Mouse (Mus musculus) liver, embryonic 11.5 days (tissue): ENCODE results near the gene Ptgfr. TPM values are rescaled to one million over a fixed set of nuclear protein-coding genes. Genes with fewer than 3 reads are reported as not detected.

Source experiments
- ATAC-seq: fragments of 200-750 bp; cut with Nextera tagmentation; replicated peaks from 2 replicates; pipeline ENCODE4 v1.8.0; 2017; ENCODE audit warnings: moderate number of reproducible peaks, mild to moderate bottlenecking, moderate TSS enrichment, moderate library complexity; ENCODE audit not compliant: low FRiP score
- DNase-seq: peaks from one replicate; pipeline ENCODE4 v3.0.0-alpha.2; 2017; ENCODE audit warnings: low spot score
- H3K27ac ChIP-seq: fragments of 300-500 bp; sonication (generic); 2 replicates; pipeline ENCODE4 v1.5.1; 2014; ENCODE audit warnings: mild to moderate bottlenecking, low read depth, low read length, control low read depth
- H3K27me3 ChIP-seq: fragments of 300-500 bp; sonication (generic); replicated peaks from 2 replicates; pipeline ENCODE4 v1.6.1; 2014; ENCODE audit warnings: low read length, mixed read lengths; ENCODE audit not compliant: control insufficient read depth, insufficient read depth
- H3K36me3 ChIP-seq: fragments of 300-500 bp; sonication (generic); 2 replicates; pipeline ENCODE4 v1.6.1; 2014; ENCODE audit warnings: mild to moderate bottlenecking, low read length, moderate library complexity, mixed read lengths; ENCODE audit not compliant: control insufficient read depth, insufficient read depth
- H3K4me1 ChIP-seq: fragments of 300-500 bp; sonication (generic); replicated peaks from 2 replicates; pipeline ENCODE4 v1.6.1; 2014; ENCODE audit warnings: low read length, mixed read lengths; ENCODE audit not compliant: control insufficient read depth, insufficient read depth
- H3K4me2 ChIP-seq: fragments of 300-500 bp; sonication (generic); 2 replicates; pipeline ENCODE4 v1.6.1; 2014; ENCODE audit warnings: mild to moderate bottlenecking, control low read depth, moderate library complexity
- H3K4me3 ChIP-seq: fragments of 300-500 bp; sonication (generic); 2 replicates; pipeline ENCODE4 v1.5.1; 2014; ENCODE audit warnings: low read depth, low read length, control low read depth
- H3K9ac ChIP-seq: fragments of 300-500 bp; sonication (generic); 2 replicates; pipeline ENCODE4 v1.6.1; 2014; ENCODE audit warnings: low read depth, low read length, control low read depth
- H3K9me3 ChIP-seq: fragments of 300-500 bp; sonication (generic); 2 replicates; pipeline ENCODE4 v1.6.1; 2016; ENCODE audit warnings: low read length, inconsistent platforms, mixed read lengths; ENCODE audit not compliant: control insufficient read depth
- WGBS: fragments of 180-500 bp; shearing (Covaris S2); extraction: QIAGEN DNeasy Blood & Tissue Kit; methylation state at CpG from one replicate; pipeline ENCODE4 v1.1.7; 2014; 5-methylcytosine and 5-hydroxymethylcytosine counted together
- polyA plus RNA-seq: library from polyadenylated mRNA; unstranded; fragments of >200 nt; fragmentation: Nextera tagmentation; extraction: Ambion mirVana; gene quantifications from 2 replicates; pipeline ENCODE4 v1.2.1, GENCODE M21; 2014

Ptgfr gene
- polyA plus RNA-seq, 1 experiment from 2014 or later: 0.08 TPM

- no peak overlapping the region for H3K9ac ChIP-seq
- H3K4me1 ChIP-seq: no peaks in the 10 kb centered on the region
- H3K9me3 ChIP-seq: no peaks in the 10 kb centered on the region
- H3K36me3 ChIP-seq: no peaks in the 10 kb centered on the region
- ATAC-seq: no peak
- no peak overlapping the region for H3K27ac ChIP-seq
- no peak overlapping the region for H3K4me3 ChIP-seq
- H3K27me3 ChIP-seq: no peaks in the 10 kb centered on the region
- WGBS: 76% methylated on average over 8 of the region's 8 CpGs
- no peak overlapping the region for H3K4me2 ChIP-seq
- no peak for DNase-seq
Observed at GRCm38 (mm10) chr3:151788622-151789021, 48.8 kb downstream of the Ptgfr start.

GRCm38 (mm10) chr3:151775089-151775488 is 62.3 kb downstream of the Ptgfr start:
- Histone ChIP-seq H3K36me3 (no peaks in the 10 kb centered on the region), H3K27ac (no peak overlapping the region), H3K4me3 (no peak overlapping the region), H3K9ac (no peak overlapping the region), H3K4me1 (no peaks in the 10 kb centered on the region), H3K9me3 (no peaks in the 10 kb centered on the region), H3K4me2 (no peak overlapping the region), H3K27me3 (no peaks in the 10 kb centered on the region)
- no peak for ATAC-seq
- WGBS: 57% methylated on average over 4 of the region's 4 CpGs
- no peak for DNase-seq

- ATAC-seq (no peak), DNase-seq (no peak)
- no peaks in the 10 kb centered on the region for H3K27me3 ChIP-seq
- H3K27ac ChIP-seq: no peak overlapping the region
- H3K4me1 ChIP-seq: no peaks in the 10 kb centered on the region
- 54% methylated on average over 3 of the region's 3 CpGs for WGBS
- H3K9me3 ChIP-seq: no peaks in the 10 kb centered on the region
- H3K4me3 ChIP-seq: no peak overlapping the region
- H3K4me2 ChIP-seq: no peak overlapping the region
- no peaks in the 10 kb centered on the region for H3K36me3 ChIP-seq
- H3K9ac ChIP-seq: no peak overlapping the region
Observed at GRCm38 (mm10) chr3:151771074-151771473, 66.4 kb downstream of the Ptgfr start.

GRCm38 (mm10) chr3:151749737-151750136 is 87.7 kb downstream of the Ptgfr start, which contains the start of gene Ifi44:
Ifi44 (minus strand) TSS chr3:151749960.
- Histone ChIP-seq H3K9me3 (no peaks in the 10 kb centered on the region), H3K36me3 (no peaks in the 10 kb centered on the region), H3K4me3 (no peak within 1 kb of the TSS), H3K27ac (no peak within 1 kb of the TSS), H3K9ac (no peak within 1 kb of the TSS), H3K27me3 (no peaks in the 10 kb centered on the region), H3K4me1 (no peaks in the 10 kb centered on the region), H3K4me2 (no peak within 1 kb of the TSS)
- DNase-seq (no peak), ATAC-seq (no peak)
- WGBS: 73% methylated on average over 7 of the region's 7 CpGs

- no peak for ATAC-seq
- DNase-seq: no peak
- Histone ChIP-seq H3K4me1 (no peaks in the 10 kb centered on the region), H3K36me3 (no peaks in the 10 kb centered on the region), H3K4me3 (no peak overlapping the region), H3K27me3 (no peaks in the 10 kb centered on the region), H3K27ac (no peak overlapping the region), H3K4me2 (no peak overlapping the region), H3K9ac (no peak overlapping the region), H3K9me3 (no peaks in the 10 kb centered on the region)
- 77% methylated on average over 1 of the region's 1 CpGs for WGBS
Observed at GRCm38 (mm10) chr3:151748514-151748913, 88.9 kb downstream of the Ptgfr start.

Other genes starting within 250 kb of the Ptgfr start
- gene Ifi44, start 87.7 kb downstream of the Ptgfr start, polyA plus RNA-seq: 0.08 TPM in 1 of 2 replicates, not detected in the other
- gene Ifi44l, start 74.7 kb downstream of the Ptgfr start, polyA plus RNA-seq: not detected in 2 replicates